14 mouse cellular contexts compared by ENCODE assay signal in genomic region chr10:93247422-93247821, GRCm38 (mm10).
DNase-seq lines count a peak whose midpoint lies in the region; ATAC-seq and TF ChIP-seq lines count a peak whose summit lies in the region.
"Had no signal": no experiment of that assay in that cellular context is flagged by ENCODE, and none has a peak within 500 bp of the region (broad histone marks: within the 10 kb centered on the region; RNA-seq: fewer than 3 reads in every experiment).

No protein-coding gene starts in this region.

- H3K9ac ChIP-seq in forebrain, embryonic 12.5 days, result no peak overlapping the region
- H3K9ac ChIP-seq in heart, embryonic 15.5 days, result no peak overlapping the region
- H3K9ac ChIP-seq in limb, embryonic 12.5 days (replicated peaks), result no peak overlapping the region
- H3K9ac ChIP-seq: hindbrain, embryonic 14.5 days; limb, embryonic 13.5 days; lung, embryonic 15.5 days had no signal

- peaks cover 33% of the 10 kb centered on the region for H3K36me3 ChIP-seq in forebrain, embryonic 10.5 days (replicated peaks)
- H3K36me3 ChIP-seq in forebrain, embryonic 12.5 days (replicated peaks), result 0 out of 2 replicates have a peak, but pooled peaks cover 6% of the 10 kb centered on the region
- peaks cover 11% of the 10 kb centered on the region; the same call in 1 of the 2 replicates for H3K36me3 ChIP-seq in heart, embryonic 15.5 days
- H3K36me3 ChIP-seq in limb, embryonic 12.5 days, result peaks cover 55% of the 10 kb centered on the region
- peaks cover 76% of the 10 kb centered on the region for H3K36me3 ChIP-seq in limb, embryonic 10.5 days

- TF ChIP-seq CTCF in olfactory bulb, adult 2 months (IDR thresholded peaks at IDR 0.05; ENCODE audit: insufficient read depth, low read depth, low read length), result no peak

- H3K4me2 ChIP-seq in forebrain, embryonic 12.5 days, result no peak overlapping the region
- H3K4me2 ChIP-seq in heart, embryonic 15.5 days, result no peak overlapping the region
- H3K4me2 ChIP-seq in limb, embryonic 12.5 days, result no peak overlapping the region
- H3K4me2 ChIP-seq: hindbrain, embryonic 14.5 days; limb, embryonic 13.5 days; lung, embryonic 15.5 days had no signal

- no peak overlapping the region for H3K4me3 ChIP-seq in forebrain, embryonic 10.5 days
- H3K4me3 ChIP-seq in forebrain, embryonic 12.5 days (replicated peaks), result no peak overlapping the region
- no peak overlapping the region for H3K4me3 ChIP-seq in heart, embryonic 15.5 days
- H3K4me3 ChIP-seq in limb, embryonic 12.5 days (replicated peaks), result no peak overlapping the region
- no peak overlapping the region for H3K4me3 ChIP-seq in limb, embryonic 10.5 days
- H3K4me3 ChIP-seq in olfactory bulb, adult 2 months (ENCODE audit: insufficient read depth, low read depth, low read length), result no peak overlapping the region
- H3K4me3 ChIP-seq: limb, embryonic 13.5 days; lung, embryonic 15.5 days had no signal

- no peak for ATAC-seq in forebrain, embryonic 12.5 days (ENCODE audit: low FRiP score)
- no peak for ATAC-seq in heart, embryonic 15.5 days (replicated peaks; ENCODE audit: insufficient number of reproducible peaks, insufficient read depth, low FRiP score, low read depth)
- no peak for ATAC-seq in limb, embryonic 12.5 days (ENCODE audit: insufficient number of reproducible peaks, insufficient read depth, low FRiP score, low TSS enrichment, low read depth)

- WGBS in forebrain, embryonic 10.5 days, result 89% methylated on average over 12 of the region's 12 CpGs
- 90% methylated on average over 12 of the region's 12 CpGs for WGBS in forebrain, embryonic 12.5 days
- WGBS in heart, embryonic 15.5 days, result 84% methylated on average over 12 of the region's 12 CpGs
- 90% methylated on average over 12 of the region's 12 CpGs for WGBS in limb, embryonic 12.5 days
- WGBS in limb, embryonic 10.5 days, result 92% methylated on average over 12 of the region's 12 CpGs
- WGBS in olfactory bulb, adult 2 months, result 36% methylated on average over 12 of the region's 12 CpGs

- H3K27ac ChIP-seq in forebrain, embryonic 10.5 days, result no peak overlapping the region
- no peak overlapping the region for H3K27ac ChIP-seq in forebrain, embryonic 12.5 days
- H3K27ac ChIP-seq in heart, embryonic 15.5 days, result peak overlapping the region; percentile 78
- peak overlapping the region; percentile 62 for H3K27ac ChIP-seq in limb, embryonic 12.5 days
- no peak overlapping the region for H3K27ac ChIP-seq in limb, embryonic 10.5 days
- peak overlapping the region; percentile 84 for H3K27ac ChIP-seq in olfactory bulb, adult 2 months (ENCODE audit: insufficient read depth, low read depth, low read length)
- H3K27ac ChIP-seq: hindbrain, embryonic 14.5 days; kidney, postnatal 0 days; limb, embryonic 13.5 days; lung, embryonic 15.5 days had no signal

- no peaks in the 10 kb centered on the region for H3K27me3 ChIP-seq in forebrain, embryonic 10.5 days (ENCODE audit: poor library complexity, severe bottlenecking)
- H3K27me3 ChIP-seq in forebrain, embryonic 12.5 days, result no peaks in the 10 kb centered on the region
- no peaks in the 10 kb centered on the region for H3K27me3 ChIP-seq in heart, embryonic 15.5 days
- no peaks in the 10 kb centered on the region for H3K27me3 ChIP-seq in limb, embryonic 12.5 days
- H3K27me3 ChIP-seq in limb, embryonic 10.5 days (ENCODE audit: low read depth, poor library complexity, severe bottlenecking), result no peaks in the 10 kb centered on the region
- H3K27me3 ChIP-seq: limb, embryonic 13.5 days; lung, embryonic 15.5 days had no signal

- no peak for TF ChIP-seq POLR2A in olfactory bulb, adult 2 months (IDR thresholded peaks at IDR 0.05; ENCODE audit: insufficient read depth, low read depth, low read length)

- H3K9me3 ChIP-seq in forebrain, embryonic 10.5 days, result no peaks in the 10 kb centered on the region
- H3K9me3 ChIP-seq in forebrain, embryonic 12.5 days, result no peaks in the 10 kb centered on the region
- H3K9me3 ChIP-seq in heart, embryonic 15.5 days (replicated peaks), result no peaks in the 10 kb centered on the region
- no peaks in the 10 kb centered on the region for H3K9me3 ChIP-seq in limb, embryonic 12.5 days
- no peaks in the 10 kb centered on the region for H3K9me3 ChIP-seq in limb, embryonic 10.5 days (replicated peaks)
- H3K9me3 ChIP-seq: limb, embryonic 13.5 days; lung, embryonic 15.5 days had no signal

- peak; percentile 11 for DNase-seq in forebrain, embryonic 10.5 days (ENCODE audit: extremely low spot score, low spot score)
- DNase-seq in heart, adult 9 months (ENCODE audit: low spot score in 2 of 2), result no peak
- DNase-seq in limb, embryonic 10.5 days (ENCODE audit: low spot score), result no peak
- DNase-seq in retina, postnatal 1 day, result no peak
- DNase-seq: adrenal gland, postnatal 10 days; cerebellum, postnatal 14 days had no signal

- peaks cover 34% of the 10 kb centered on the region for H3K4me1 ChIP-seq in forebrain, embryonic 10.5 days
- H3K4me1 ChIP-seq in forebrain, embryonic 12.5 days, result peaks cover 22% of the 10 kb centered on the region
- H3K4me1 ChIP-seq in heart, embryonic 15.5 days (replicated peaks), result peaks cover 33% of the 10 kb centered on the region
- peaks cover 46% of the 10 kb centered on the region for H3K4me1 ChIP-seq in limb, embryonic 12.5 days (replicated peaks)
- 0 out of 2 replicates have a peak, but pooled peaks cover 3% of the 10 kb centered on the region for H3K4me1 ChIP-seq in limb, embryonic 10.5 days
- H3K4me1 ChIP-seq in olfactory bulb, adult 2 months (ENCODE audit: control insufficient read depth, insufficient read depth, low read length), result peaks cover 26% of the 10 kb centered on the region

Comparison
In these comparisons a context has a peak if more than half of its experiments do, and no peak if none do; other contexts are left out.
1. H3K27ac ChIP-seq: peak in heart, embryonic 15.5 days (single experiment), limb, embryonic 12.5 days (single experiment) and olfactory bulb, adult 2 months (single experiment); none in forebrain, embryonic 10.5 days (single experiment), forebrain, embryonic 12.5 days (single experiment) and limb, embryonic 10.5 days (single experiment).